Mouse (Mus musculus) heart, embryonic 12.5 days (tissue): ENCODE data around the gene Lsg1. TPM values are rescaled to one million over a fixed set of nuclear protein-coding genes. Genes with fewer than 3 reads are reported as not detected.

ENCODE experiments used
- ATAC-seq: fragments of 200-750 bp; cut with Nextera tagmentation; 2 replicates; pipeline ENCODE4 v1.8.0; 2017; ENCODE audit warnings: moderate TSS enrichment, moderate library complexity; ENCODE audit not compliant: insufficient number of reproducible peaks, low FRiP score
- H3K27ac ChIP-seq: fragments of 300-500 bp; sonication (generic); 2 replicates; pipeline ENCODE4 v1.5.1; 2016; ENCODE audit warnings: mild to moderate bottlenecking, moderate library complexity; ENCODE audit not compliant: poor library complexity, severe bottlenecking
- H3K27me3 ChIP-seq: fragments of 300-500 bp; sonication (generic); replicated peaks from 2 replicates; pipeline ENCODE4 v1.6.1; 2016; ENCODE audit warnings: mild to moderate bottlenecking, moderate library complexity
- H3K36me3 ChIP-seq: fragments of 300-500 bp; sonication (generic); 2 replicates; pipeline ENCODE4 v1.6.1; 2016; ENCODE audit warnings: mild to moderate bottlenecking, moderate library complexity
- H3K4me1 ChIP-seq: fragments of 300-500 bp; sonication (generic); replicated peaks from 2 replicates; pipeline ENCODE4 v1.6.1; 2016; ENCODE audit warnings: mild to moderate bottlenecking
- H3K4me2 ChIP-seq: fragments of 300-500 bp; sonication (generic); 2 replicates; pipeline ENCODE4 v1.6.1; 2016; ENCODE audit warnings: mild to moderate bottlenecking, moderate library complexity
- H3K4me3 ChIP-seq: fragments of 300-500 bp; sonication (generic); 2 replicates; pipeline ENCODE4 v1.5.1; 2016; ENCODE audit warnings: mild to moderate bottlenecking
- H3K9ac ChIP-seq: fragments of 300-500 bp; sonication (generic); 2 replicates; pipeline ENCODE4 v1.6.1; 2016; ENCODE audit warnings: mild to moderate bottlenecking, moderate library complexity
- H3K9me3 ChIP-seq: fragments of 300-500 bp; sonication (generic); replicated peaks from 2 replicates; pipeline ENCODE4 v1.6.1; 2016; ENCODE audit warnings: mild to moderate bottlenecking, moderate library complexity
- WGBS: fragments of 180-500 bp; shearing (Covaris S2); methylation state at CpG from one replicate; pipeline ENCODE4 v1.1.7; 2016; 5-methylcytosine and 5-hydroxymethylcytosine counted together
- polyA plus RNA-seq: library from polyadenylated mRNA; unstranded; fragments of >200 nt; fragmentation: Nextera tagmentation; extraction: Ambion mirVana; gene quantifications from 2 replicates; pipeline ENCODE4 v1.2.1, GENCODE M21; 2016

Lsg1 gene
- polyA plus RNA-seq = 42.9 and 48.1 TPM in 2 replicates

DNA sequence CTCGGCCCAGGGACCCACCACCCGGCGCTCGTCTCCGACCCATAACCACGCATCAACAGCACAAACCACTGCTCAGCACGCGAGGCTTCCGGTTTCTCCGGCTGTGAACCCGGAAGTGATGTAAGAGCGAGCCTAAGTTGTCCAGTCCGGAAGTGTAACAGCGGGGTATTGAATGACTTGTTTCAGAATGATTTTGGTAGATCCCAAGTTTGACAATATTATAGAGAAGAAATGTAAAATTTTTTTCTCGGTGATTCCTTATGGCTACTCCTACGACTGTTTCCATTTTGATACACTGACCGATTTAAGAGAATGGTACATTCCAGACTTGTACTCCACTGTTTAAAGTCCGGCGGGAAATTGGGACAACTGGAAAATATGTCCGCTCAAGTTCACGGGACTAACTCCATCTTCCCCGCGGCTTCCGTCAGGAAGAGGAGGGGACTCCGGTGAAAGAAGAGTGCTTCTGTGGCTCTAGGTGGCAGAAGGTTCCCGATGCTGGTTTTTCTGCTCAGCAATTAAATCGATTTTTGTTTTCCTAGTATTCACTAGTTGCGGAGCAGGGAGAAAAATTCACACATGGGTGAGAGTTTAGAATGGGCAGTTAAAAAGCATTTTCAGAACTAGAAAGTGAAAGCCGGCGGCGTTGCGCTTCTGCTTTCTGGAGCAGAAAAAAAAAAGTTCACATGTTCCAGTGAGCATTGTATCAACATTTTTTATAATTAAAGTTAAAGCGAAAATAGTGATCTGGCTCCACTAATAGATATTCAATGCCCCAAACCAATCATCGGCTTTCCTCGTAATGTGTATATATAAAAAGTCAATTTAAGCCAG is at the start of gene Lsg1:
TSS of gene Lsg1 (minus strand) at position 99 of the 834 bp plus-strand sequence.
- Histone ChIP-seq H3K4me1 (peaks cover 7% of the 10 kb centered on the region), H3K4me2 (peak within 1 kb of the TSS; percentile 85), H3K9ac (peak within 1 kb of the TSS; percentile 80), H3K9me3 (no peaks in the 10 kb centered on the region), H3K27ac (peak within 1 kb of the TSS; percentile 29; the same call in 1 of the 2 replicates), H3K4me3 (peak within 1 kb of the TSS; percentile 91), H3K36me3 (peaks cover 27% of the 10 kb centered on the region), H3K27me3 (no peaks in the 10 kb centered on the region)
- ATAC-seq = peak; percentile 92
- WGBS = 4% methylated on average over 35 of the region's 35 CpGs

DNA sequence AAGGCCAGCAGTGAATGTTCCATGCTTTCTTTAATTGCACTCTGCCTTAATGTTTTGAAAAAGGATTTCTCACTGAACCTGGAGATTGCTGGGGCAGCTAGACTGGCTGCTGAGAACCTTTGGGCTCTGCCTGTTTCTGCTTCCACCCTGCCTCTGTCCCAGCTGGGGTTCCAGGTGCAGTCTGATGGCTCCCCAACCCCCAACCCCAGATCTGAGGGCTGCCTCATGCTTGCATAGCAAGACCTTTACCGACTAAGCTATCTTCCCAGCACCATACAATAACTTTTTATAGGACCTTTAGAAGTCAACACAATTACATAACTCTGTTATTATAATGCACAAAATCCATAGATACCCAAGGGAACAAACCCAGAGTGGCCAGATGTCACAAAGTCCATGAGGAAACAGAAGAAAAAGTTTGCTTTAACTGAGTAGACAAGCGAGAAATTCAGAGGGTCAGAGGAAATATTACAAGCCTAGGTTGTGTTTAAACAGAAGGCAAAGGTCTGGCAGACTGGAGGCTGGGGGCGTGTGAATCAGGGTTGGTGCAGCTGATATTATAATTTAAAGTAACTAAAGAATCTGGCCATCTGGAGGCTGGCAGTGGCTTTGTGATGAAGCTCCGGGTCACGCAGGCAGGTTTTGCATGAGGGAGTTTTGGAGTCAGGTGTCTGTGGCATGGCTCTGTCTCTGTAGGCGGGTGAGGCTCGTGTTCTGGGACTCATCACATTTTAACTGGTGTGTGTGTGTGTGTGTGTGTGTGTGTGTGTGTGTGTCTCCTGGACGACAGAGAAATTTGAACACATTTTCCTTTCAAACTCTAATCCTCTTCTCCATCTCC is 46.7 kb upstream of the Lsg1 start:
- no peak overlapping the region for H3K4me2 ChIP-seq
- 64% methylated on average over 8 of the region's 8 CpGs for WGBS
- no peaks in the 10 kb centered on the region for H3K27me3 ChIP-seq
- no peak overlapping the region for H3K27ac ChIP-seq
- no peak overlapping the region for H3K4me3 ChIP-seq
- no peak for ATAC-seq
- H3K4me1 ChIP-seq = no peaks in the 10 kb centered on the region
- no peaks in the 10 kb centered on the region for H3K9me3 ChIP-seq
- H3K9ac ChIP-seq = no peak overlapping the region
- H3K36me3 ChIP-seq = no peaks in the 10 kb centered on the region

DNA sequence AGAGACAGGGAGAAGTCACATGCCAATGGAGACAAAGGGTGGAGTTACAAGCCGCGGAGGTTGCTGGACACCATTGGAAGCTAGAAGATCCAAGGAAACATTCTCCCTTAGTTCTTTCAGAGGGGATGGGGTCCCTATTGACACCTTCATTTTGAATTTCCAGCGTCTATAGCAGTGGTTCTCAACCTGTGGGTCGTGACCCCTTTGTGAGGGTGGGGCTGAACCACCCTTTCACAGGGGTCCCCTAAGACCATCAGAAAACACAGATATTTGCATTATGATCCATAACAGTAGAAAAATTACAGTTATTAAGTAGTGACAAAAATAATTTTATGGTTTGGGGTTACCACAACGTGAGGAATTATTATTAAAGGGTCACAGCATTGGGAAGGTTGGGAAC is 42.1 kb upstream of the Lsg1 start:
- no peaks in the 10 kb centered on the region for H3K36me3 ChIP-seq
- H3K4me3 ChIP-seq = no peak overlapping the region
- H3K9me3 ChIP-seq = no peaks in the 10 kb centered on the region
- H3K27me3 ChIP-seq = no peaks in the 10 kb centered on the region
- peaks cover 8% of the 10 kb centered on the region; the same call in 1 of the 2 replicates for H3K4me1 ChIP-seq
- H3K4me2 ChIP-seq = no peak overlapping the region
- no peak for ATAC-seq
- H3K9ac ChIP-seq = no peak overlapping the region
- WGBS = 88% methylated on average over 5 of the region's 5 CpGs
- no peak overlapping the region for H3K27ac ChIP-seq

DNA sequence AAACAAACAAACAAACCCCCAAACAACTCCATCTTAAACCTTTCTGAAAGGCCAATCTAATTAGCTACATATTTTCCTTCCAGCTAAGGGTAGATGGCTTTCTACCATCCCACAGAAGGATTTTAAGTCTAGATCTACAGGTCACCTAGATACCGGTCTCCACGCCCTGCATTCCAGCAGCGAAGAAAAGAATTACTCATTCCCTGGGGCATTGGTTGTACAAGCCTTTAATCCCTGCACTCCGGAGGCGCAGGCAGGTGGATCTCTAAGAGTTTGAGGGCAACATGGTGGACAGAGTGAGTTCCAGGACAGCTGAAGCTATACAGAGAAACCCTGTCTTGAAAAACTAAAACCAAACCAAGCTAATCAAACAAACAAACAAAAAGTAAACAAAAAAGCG is 41.0 kb upstream of the Lsg1 start:
- no peaks in the 10 kb centered on the region for H3K36me3 ChIP-seq
- no peak overlapping the region for H3K4me2 ChIP-seq
- H3K4me3 ChIP-seq = no peak overlapping the region
- H3K4me1 ChIP-seq = peaks cover 8% of the 10 kb centered on the region; the same call in 1 of the 2 replicates
- no peaks in the 10 kb centered on the region for H3K9me3 ChIP-seq
- no peak overlapping the region for H3K27ac ChIP-seq
- H3K9ac ChIP-seq = no peak overlapping the region
- H3K27me3 ChIP-seq = no peaks in the 10 kb centered on the region
- WGBS = 61% methylated on average over 6 of the region's 6 CpGs
- ATAC-seq = no peak

DNA sequence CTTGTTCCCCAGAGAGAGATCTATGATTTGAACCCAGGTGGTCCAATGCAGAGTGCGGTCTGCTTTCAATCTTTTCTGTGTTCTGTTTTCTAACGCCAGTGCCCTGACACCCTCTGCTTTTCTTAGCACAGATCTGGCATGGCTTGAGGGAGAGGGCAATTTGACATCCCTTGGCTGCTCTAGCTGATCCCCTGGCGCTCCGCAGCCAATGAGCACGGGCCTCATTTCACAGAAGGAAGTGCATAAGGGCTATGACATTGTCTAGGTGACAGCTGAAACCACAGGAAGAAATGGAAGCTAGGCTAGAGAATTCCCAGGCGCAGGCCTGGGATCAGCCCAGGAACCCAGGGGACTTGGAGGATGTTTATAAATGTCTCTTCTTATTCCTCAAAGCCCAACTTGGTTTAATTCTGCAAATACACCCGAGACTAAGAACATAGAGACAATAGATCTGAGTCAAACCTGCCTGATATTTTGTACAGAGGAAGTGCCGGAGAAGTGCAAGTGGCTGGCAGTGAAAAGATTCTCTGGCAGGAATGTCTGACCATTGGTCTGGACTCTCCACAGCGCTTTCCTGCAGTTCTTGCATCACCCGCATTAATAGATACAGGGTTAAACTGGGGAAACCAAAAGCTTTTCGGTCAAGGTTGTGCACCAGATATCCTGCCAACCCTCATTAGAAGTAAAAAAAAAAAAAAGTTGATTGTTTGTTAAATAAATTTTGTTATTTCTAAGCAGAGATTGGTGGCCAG is 40.4 kb upstream of the Lsg1 start:
- Histone ChIP-seq H3K4me3 (no peak overlapping the region), H3K4me2 (no peak overlapping the region), H3K9ac (no peak overlapping the region), H3K9me3 (no peaks in the 10 kb centered on the region), H3K27ac (peak overlapping the region; percentile 67), H3K4me1 (peaks cover 8% of the 10 kb centered on the region; the same call in 1 of the 2 replicates), H3K36me3 (no peaks in the 10 kb centered on the region), H3K27me3 (no peaks in the 10 kb centered on the region)
- peak; percentile 53; the same call in 1 of the 2 replicates for ATAC-seq
- WGBS = 44% methylated on average over 11 of the region's 11 CpGs

DNA sequence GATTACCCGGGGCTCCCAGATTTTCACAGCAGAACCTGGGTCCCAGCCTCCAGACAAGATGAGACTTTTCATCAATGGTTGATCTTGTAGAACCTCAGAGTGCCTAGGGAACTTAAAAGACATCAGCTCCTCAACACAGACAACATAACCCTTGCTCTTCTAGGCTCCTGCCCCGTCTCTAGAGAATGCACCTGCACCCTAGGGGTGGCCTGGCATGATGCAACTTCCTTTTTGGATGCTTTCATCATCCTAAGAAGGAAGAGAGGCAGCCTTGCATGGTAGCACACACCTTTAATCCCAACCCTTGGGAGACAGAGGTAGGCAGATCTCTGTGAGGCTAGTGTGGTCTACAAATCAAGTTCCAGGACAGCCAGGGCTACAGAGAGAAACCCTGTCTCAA is 37.2 kb upstream of the Lsg1 start:
- Histone ChIP-seq H3K27ac (no peak overlapping the region), H3K4me3 (no peak overlapping the region), H3K9me3 (no peaks in the 10 kb centered on the region), H3K4me2 (no peak overlapping the region), H3K9ac (no peak overlapping the region), H3K27me3 (no peaks in the 10 kb centered on the region), H3K36me3 (no peaks in the 10 kb centered on the region), H3K4me1 (peaks cover 8% of the 10 kb centered on the region; the same call in 1 of the 2 replicates)
- no peak for ATAC-seq
- 56% methylated on average over 2 of the region's 2 CpGs for WGBS

DNA sequence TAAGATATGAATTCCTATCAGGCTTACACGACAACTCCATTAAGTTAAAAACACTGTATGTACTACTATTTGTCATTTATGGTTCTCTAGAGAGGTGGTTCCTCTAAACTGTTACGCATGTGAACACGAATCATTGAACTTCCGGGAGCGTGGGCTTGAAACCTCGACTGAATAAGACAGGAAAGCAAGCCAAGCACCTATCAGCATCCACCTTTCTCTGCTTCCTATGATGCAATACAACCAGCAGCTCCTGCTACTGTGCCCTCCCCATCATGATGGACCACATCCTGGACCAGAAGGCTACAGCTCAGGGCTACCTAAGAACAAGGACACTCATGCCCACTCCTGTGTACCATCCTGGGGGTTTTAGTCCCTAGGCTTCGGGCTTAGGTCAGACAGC is 36.3 kb upstream of the Lsg1 start:
- H3K9me3 ChIP-seq = no peaks in the 10 kb centered on the region
- 73% methylated on average over 7 of the region's 7 CpGs for WGBS
- no peak overlapping the region for H3K4me2 ChIP-seq
- H3K4me3 ChIP-seq = no peak overlapping the region
- H3K9ac ChIP-seq = no peak overlapping the region
- no peaks in the 10 kb centered on the region for H3K27me3 ChIP-seq
- ATAC-seq = no peak
- H3K36me3 ChIP-seq = no peaks in the 10 kb centered on the region
- H3K27ac ChIP-seq = no peak overlapping the region
- peaks cover 8% of the 10 kb centered on the region; the same call in 1 of the 2 replicates for H3K4me1 ChIP-seq

DNA sequence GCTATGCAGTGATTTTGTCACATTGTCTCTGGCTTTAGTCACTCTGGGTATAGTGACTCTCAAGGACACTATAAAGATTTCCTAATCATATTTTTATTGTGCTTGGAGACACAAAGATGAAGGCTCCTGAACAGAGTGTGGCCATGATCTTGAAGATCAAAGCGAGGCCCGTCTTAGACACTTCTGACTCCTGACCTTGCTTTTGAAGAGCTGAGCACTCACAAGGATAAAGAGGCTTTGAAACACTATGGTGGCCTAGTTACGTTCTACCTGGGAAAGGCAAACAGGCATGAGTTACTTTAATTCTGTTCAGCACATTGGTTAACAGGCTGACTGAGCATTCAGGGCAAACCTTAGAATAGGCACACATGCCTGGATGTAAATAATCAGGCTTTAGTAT is 28.9 kb upstream of the Lsg1 start:
- WGBS = 79% methylated on average over 3 of the region's 3 CpGs
- Histone ChIP-seq H3K9me3 (no peaks in the 10 kb centered on the region), H3K9ac (no peak overlapping the region), H3K4me3 (no peak overlapping the region), H3K4me2 (no peak overlapping the region), H3K36me3 (no peaks in the 10 kb centered on the region), H3K27me3 (no peaks in the 10 kb centered on the region), H3K4me1 (no peaks in the 10 kb centered on the region), H3K27ac (no peak overlapping the region)
- no peak for ATAC-seq

DNA sequence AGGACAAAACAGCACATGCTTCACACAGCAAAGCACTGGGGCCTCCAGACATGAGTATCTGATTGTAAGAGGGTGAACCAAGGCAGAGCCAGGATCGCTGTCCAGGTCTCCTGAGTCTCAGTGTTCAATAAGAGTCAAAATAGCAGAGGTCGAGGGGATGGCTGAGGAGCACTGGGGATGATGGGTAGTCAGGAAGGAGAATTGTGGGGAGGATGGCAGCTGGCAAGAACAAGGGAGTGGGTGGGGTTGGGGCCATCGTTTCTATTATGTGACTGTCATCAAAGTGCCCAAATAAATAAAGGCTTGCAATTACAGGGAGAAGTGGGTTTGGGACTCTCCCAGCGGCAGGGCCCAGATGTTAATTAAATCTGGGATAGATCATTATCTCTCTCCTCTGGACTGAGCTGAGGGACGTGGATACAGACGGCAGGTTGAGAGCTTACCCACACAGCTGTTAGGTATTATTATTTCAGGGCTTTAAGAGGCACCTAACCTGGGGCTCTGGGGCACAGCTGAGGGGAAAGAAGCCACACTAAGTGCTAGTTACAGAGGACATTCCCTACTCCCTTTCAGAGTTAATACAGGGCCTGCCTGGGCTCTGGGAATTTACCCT is 27.4 kb upstream of the Lsg1 start:
- H3K27me3 ChIP-seq = no peaks in the 10 kb centered on the region
- no peak overlapping the region for H3K9ac ChIP-seq
- no peak overlapping the region for H3K4me3 ChIP-seq
- H3K27ac ChIP-seq = no peak overlapping the region
- 58% methylated on average over 6 of the region's 6 CpGs for WGBS
- H3K4me1 ChIP-seq = no peaks in the 10 kb centered on the region
- ATAC-seq = no peak
- H3K9me3 ChIP-seq = no peaks in the 10 kb centered on the region
- no peaks in the 10 kb centered on the region for H3K36me3 ChIP-seq
- H3K4me2 ChIP-seq = no peak overlapping the region

DNA sequence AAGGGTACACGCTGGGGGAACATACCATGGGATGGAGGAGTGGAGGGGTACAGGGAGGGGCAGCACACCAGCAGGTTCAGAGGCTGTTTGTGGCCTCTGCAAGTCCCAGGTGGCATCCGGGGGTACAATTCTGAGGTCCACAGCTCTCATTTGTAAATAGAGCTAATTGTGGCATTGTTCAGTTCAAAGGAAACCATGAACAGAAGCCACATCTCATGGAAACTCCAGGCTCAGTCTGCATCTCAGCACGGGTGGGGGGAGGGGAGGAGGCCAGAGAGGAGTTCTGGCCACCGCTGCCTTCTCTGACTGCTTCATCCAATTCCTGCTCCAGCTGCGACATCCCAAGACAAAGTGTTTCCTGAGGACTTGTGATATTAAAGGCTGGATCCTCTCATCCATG is 26.7 kb upstream of the Lsg1 start:
- Histone ChIP-seq H3K36me3 (no peaks in the 10 kb centered on the region), H3K4me2 (no peak overlapping the region), H3K4me1 (no peaks in the 10 kb centered on the region), H3K9me3 (no peaks in the 10 kb centered on the region), H3K9ac (no peak overlapping the region), H3K4me3 (no peak overlapping the region), H3K27ac (no peak overlapping the region), H3K27me3 (no peaks in the 10 kb centered on the region)
- 44% methylated on average over 5 of the region's 5 CpGs for WGBS
- ATAC-seq = no peak
